Mouse (Mus musculus): ENCODE measurements around the gene Cfap97d1.
A peak's percentile ranks its signal among the peaks of the same experiment; 100 is the strongest.

Gene Cfap97d1

GRCm38 (mm10) chr11:102010140-102010539 is 26.1 kb downstream of the Cfap97d1 start:
- DNase-seq (ENCODE audit: low spot score) = no peak

- no peak for DNase-seq (ENCODE audit: low spot score)
Observed at GRCm38 (mm10) chr11:102011510-102011909, 27.4 kb downstream of the Cfap97d1 start.

GRCm38 (mm10) chr11:102013201-102013600 is 29.1 kb downstream of the Cfap97d1 start:
- DNase-seq (ENCODE audit: low spot score) = no peak

- DNase-seq (ENCODE audit: low spot score) = no peak
Observed at GRCm38 (mm10) chr11:102015472-102015871, 31.4 kb downstream of the Cfap97d1 start.

GRCm38 (mm10) chr11:102016136-102016535 is 32.1 kb downstream of the Cfap97d1 start:
- no peak for DNase-seq (ENCODE audit: low spot score)

- DNase-seq (ENCODE audit: low spot score) = no peak
Observed at GRCm38 (mm10) chr11:102019736-102020135, 35.7 kb downstream of the Cfap97d1 start.

GRCm38 (mm10) chr11:102021196-102021595 is 37.1 kb downstream of the Cfap97d1 start:
- DNase-seq (ENCODE audit: low spot score) = no peak

GRCm38 (mm10) chr11:102023406-102023805 is 39.3 kb downstream of the Cfap97d1 start:
- DNase-seq (ENCODE audit: low spot score) = no peak

- DNase-seq (ENCODE audit: low spot score) = no peak
Observed at GRCm38 (mm10) chr11:102024084-102024758, 40.1 kb downstream of the Cfap97d1 start.

- no peak for DNase-seq (ENCODE audit: low spot score)
Observed at GRCm38 (mm10) chr11:102024875-102025274, 40.8 kb downstream of the Cfap97d1 start.

GRCm38 (mm10) chr11:102025354-102025753 is 41.3 kb downstream of the Cfap97d1 start:
- DNase-seq (ENCODE audit: low spot score) = no peak

- DNase-seq (ENCODE audit: low spot score) = no peak
Observed at GRCm38 (mm10) chr11:102025991-102026660, 42.0 kb downstream of the Cfap97d1 start.

GRCm38 (mm10) chr11:102026694-102027360 is 42.7 kb downstream of the Cfap97d1 start:
- peak; percentile 61 for DNase-seq (ENCODE audit: low spot score)

- DNase-seq (ENCODE audit: low spot score) = no peak
Observed at GRCm38 (mm10) chr11:102027361-102028017, 43.4 kb downstream of the Cfap97d1 start.

- DNase-seq (ENCODE audit: low spot score) = no peak
Observed at GRCm38 (mm10) chr11:102028087-102028816, 44.2 kb downstream of the Cfap97d1 start, which contains the start of gene Mpp3. Mpp3 (minus strand) TSS chr11:102028461.

GRCm38 (mm10) chr11:102029304-102029703 is 45.2 kb downstream of the Cfap97d1 start:
- DNase-seq (ENCODE audit: low spot score) = no peak

- DNase-seq (ENCODE audit: low spot score) = no peak
Observed at GRCm38 (mm10) chr11:102029966-102030365, 45.9 kb downstream of the Cfap97d1 start.

- peak; percentile 46 for DNase-seq (ENCODE audit: low spot score)
Observed at GRCm38 (mm10) chr11:102031149-102031548, 47.1 kb downstream of the Cfap97d1 start.

- no peak for DNase-seq (ENCODE audit: low spot score)
Observed at GRCm38 (mm10) chr11:102033055-102033591, 49.0 kb downstream of the Cfap97d1 start.

GRCm38 (mm10) chr11:102034887-102035286 is 50.8 kb downstream of the Cfap97d1 start:
- no peak for DNase-seq (ENCODE audit: low spot score)

- DNase-seq (ENCODE audit: low spot score) = no peak
Observed at GRCm38 (mm10) chr11:102035456-102035960, 51.4 kb downstream of the Cfap97d1 start.

Measured in urinary bladder, postnatal 14 days (tissue).